Mouse (Mus musculus) CH12.LX (cell line): ENCODE data around the gene Cited4. TPM values are rescaled to one million over a fixed set of nuclear protein-coding genes. Genes with fewer than 3 reads are reported as not detected.

Source experiments
- DNase-seq: peaks from one replicate; pipeline ENCODE4 v3.0.0-alpha.2; 2013; ENCODE audit errors: extremely low read depth
- H3K27ac ChIP-seq: 2 replicates; pipeline ENCODE4 v1.5.1; 2012; ENCODE audit warnings: low read depth, mild to moderate bottlenecking, control low read depth, moderate library complexity; ENCODE audit not compliant: insufficient read depth
- H3K27me3 ChIP-seq: replicated peaks from 2 replicates; pipeline ENCODE3; 2012; ENCODE audit warnings: inconsistent platforms
- H3K36me3 ChIP-seq, 2 experiments: replicated peaks in 1 of 2; 2 replicates each; pipeline versions ENCODE3 to v1.6.1; 2012; ENCODE audit warnings: inconsistent platforms in 1 of 2, low read length in 1 of 2, mild to moderate bottlenecking in 1 of 2, mixed read lengths in 1 of 2, moderate library complexity in 1 of 2; ENCODE audit not compliant: control insufficient read depth in 1 of 2, insufficient read depth in 1 of 2
- H3K4me1 ChIP-seq, 2 experiments: 2 replicates each; pipeline ENCODE4 v1.6.1; 2012; ENCODE audit warnings: inconsistent platforms in 1 of 2, moderate library complexity in 1 of 2; ENCODE audit not compliant: insufficient read depth in 2 of 2, control insufficient read depth in 1 of 2
- H3K4me2 ChIP-seq: 2 replicates; pipeline ENCODE4 v1.6.1; 2012; ENCODE audit warnings: low read depth, mild to moderate bottlenecking, control low read depth; ENCODE audit not compliant: poor library complexity, insufficient read depth, severe bottlenecking
- H3K4me3 ChIP-seq, 3 experiments: fragments of 150-350 bp in 1 of 3; sonication (generic) in 1 of 3; replicated peaks in 1 of 3; 2 replicates each; pipeline versions ENCODE3 to v1.5.1; 2011 to 2012; ENCODE audit warnings: low read depth in 2 of 3, low read length in 2 of 3, mild to moderate bottlenecking in 2 of 3, moderate library complexity in 2 of 3, control low read depth in 1 of 3, improper control_type of control experiment in 1 of 3, inconsistent platforms in 1 of 3, mixed read lengths in 1 of 3; ENCODE audit not compliant: poor library complexity in 1 of 3
- H3K79me2 ChIP-seq: replicated peaks from 2 replicates; pipeline ENCODE4 v1.6.1; 2012; ENCODE audit warnings: mild to moderate bottlenecking, moderate library complexity; ENCODE audit not compliant: control insufficient read depth, poor library complexity, insufficient read depth, severe bottlenecking; ENCODE audit errors: extremely low read depth
- H3K9ac ChIP-seq: 2 replicates; pipeline ENCODE4 v1.6.1; 2012; ENCODE audit warnings: low read depth, mild to moderate bottlenecking, control low read depth, moderate library complexity; ENCODE audit not compliant: insufficient read depth
- H3K9me3 ChIP-seq: replicated peaks from 2 replicates; pipeline ENCODE3; 2012; ENCODE audit warnings: low read length, inconsistent platforms, mixed read lengths
- BHLHE40 ChIP-seq: IDR thresholded peaks from 2 replicates; pipeline ENCODE4 v1.6.1; 2011; ENCODE audit warnings: mild to moderate bottlenecking, low read depth, low read length, improper control_type of control experiment
- CHD1 ChIP-seq: IDR thresholded peaks from 2 replicates; pipeline ENCODE4 v1.6.1; 2012; ENCODE audit warnings: low read depth, low read length, improper control_type of control experiment, inconsistent platforms
- CHD2 ChIP-seq: IDR thresholded peaks from 2 replicates; pipeline ENCODE4 v1.6.1; 2011; ENCODE audit warnings: low read length, improper control_type of control experiment
- ELF1 ChIP-seq: IDR thresholded peaks from 2 replicates; pipeline ENCODE4 v1.6.1; 2014; ENCODE audit warnings: low read depth, mild to moderate bottlenecking, inconsistent platforms, low read length, improper control_type of control experiment
- EP300 ChIP-seq: IDR thresholded peaks from 2 replicates; pipeline ENCODE4 v1.6.1; 2011; ENCODE audit warnings: low read length, improper control_type of control experiment
- HCFC1 ChIP-seq: IDR thresholded peaks from 2 replicates; pipeline ENCODE4 v1.6.1; 2012; ENCODE audit warnings: low read depth, mild to moderate bottlenecking, inconsistent platforms, low read length, improper control_type of control experiment
- JUND ChIP-seq: conservative IDR thresholded peaks from 2 replicates; pipeline ENCODE4 v1.6.1; 2011; ENCODE audit warnings: low read depth, low read length, improper control_type of control experiment
- MAFK ChIP-seq: IDR thresholded peaks from 2 replicates; pipeline ENCODE4 v1.6.1; 2011; ENCODE audit warnings: low read length, improper control_type of control experiment; ENCODE audit not compliant: insufficient replicate concordance
- MAZ ChIP-seq: IDR thresholded peaks from 2 replicates; pipeline ENCODE4 v1.6.1; 2012; ENCODE audit warnings: low read depth, mild to moderate bottlenecking, inconsistent platforms, low read length, improper control_type of control experiment, moderate library complexity
- NRF1 ChIP-seq: IDR thresholded peaks from 2 replicates; pipeline ENCODE4 v1.6.1; 2014; ENCODE audit warnings: low read depth, mild to moderate bottlenecking, inconsistent platforms, low read length, improper control_type of control experiment, moderate library complexity
- PAX5 ChIP-seq: IDR thresholded peaks from 2 replicates; pipeline ENCODE4 v1.6.1; 2012; ENCODE audit warnings: low read length, inconsistent platforms, mixed read lengths
- POLR2AphosphoS2 ChIP-seq: IDR thresholded peaks from 2 replicates; pipeline ENCODE4 v1.6.1; 2011; ENCODE audit warnings: low read depth, low read length, improper control_type of control experiment
- RAD21 ChIP-seq: IDR thresholded peaks from 2 replicates; pipeline ENCODE4 v1.6.1; 2011; ENCODE audit warnings: low read depth, mild to moderate bottlenecking, low read length, improper control_type of control experiment, moderate library complexity
- SIN3A ChIP-seq: IDR thresholded peaks from 2 replicates; pipeline ENCODE4 v1.6.1; 2012; ENCODE audit warnings: low read length, improper control_type of control experiment, inconsistent platforms
- TBP ChIP-seq: conservative IDR thresholded peaks from 2 replicates; pipeline ENCODE4 v1.6.1; 2011; ENCODE audit warnings: low read depth, low read length, improper control_type of control experiment
- UBTF ChIP-seq: IDR thresholded peaks from 2 replicates; pipeline ENCODE4 v1.6.1; 2012; ENCODE audit warnings: low read depth, mild to moderate bottlenecking, inconsistent platforms, low read length, improper control_type of control experiment, moderate library complexity
- USF2 ChIP-seq: conservative IDR thresholded peaks from 2 replicates; pipeline ENCODE4 v1.6.1; 2011; ENCODE audit warnings: low read depth, low read length, improper control_type of control experiment
- ZC3H11A ChIP-seq: IDR thresholded peaks from 2 replicates; pipeline ENCODE4 v1.6.1; 2012; ENCODE audit warnings: low read depth, mild to moderate bottlenecking, inconsistent platforms, low read length, improper control_type of control experiment
- ZKSCAN1 ChIP-seq: IDR thresholded peaks from 2 replicates; pipeline ENCODE4 v1.6.1; 2012; ENCODE audit warnings: low read depth, inconsistent platforms, low read length, improper control_type of control experiment, borderline replicate concordance
- ZMIZ1 ChIP-seq: IDR thresholded peaks from 2 replicates; pipeline ENCODE4 v1.6.1; 2012; ENCODE audit warnings: low read depth, mild to moderate bottlenecking, inconsistent platforms, low read length, improper control_type of control experiment
- ZNF384 ChIP-seq: IDR thresholded peaks from 2 replicates; pipeline ENCODE4 v1.6.1; 2012; ENCODE audit warnings: low read depth, low read length, improper control_type of control experiment, inconsistent platforms
- dilution Hi-C: fragments of 300-500 bp; cut with MboI; formaldehyde crosslinking; loops from 2 replicates; pipeline ENCODE4 v1.14.3; 2020; ENCODE audit warnings: low sequenced_read_pairs; ENCODE audit not compliant: extremely low pct_unique_long_range_greater_than_20kb, extremely low pct_ligation_motif_present
- in situ Hi-C: fragments of 300-500 bp; cut with MboI; formaldehyde crosslinking; loops from 3 replicates; pipeline ENCODE4 v1.14.3; 2019; ENCODE audit warnings: low sequenced_read_pairs, low pct_ligation_motif_present, low pct_unique_long_range_greater_than_20kb, mixed read lengths
- polyA plus RNA-seq: library from polyadenylated mRNA; unstranded; fragments of >175 nt; gene quantifications from 2 replicates; pipeline ENCODE4 v1.2.1, GENCODE M21; 2012; ENCODE audit warnings: low read depth; ENCODE audit not compliant: insufficient read length
- total RNA-seq, 2 experiments: library from RNA; depleted of rRNA; stranded (reverse); fragments of 300-350 nt in 1 of 2; fragments of >200 nt in 1 of 2; gene quantifications; 2 replicates each; pipeline ENCODE4 v1.2.3; 2012 to 2014

Gene Cited4
- total and polyA plus RNA-seq, 3 experiments, result 0.25 to 0.36 TPM; not detected in 1

- peaks cover 2% of the 10 kb centered on the region for H3K9me3 ChIP-seq
- dilution Hi-C loops (no loop called here), in situ Hi-C loops (no loop called here)
- no peak overlapping the region for H3K4me3 ChIP-seq
- no peak overlapping the region for H3K9ac ChIP-seq
- no peaks in the 10 kb centered on the region for H3K79me2 ChIP-seq
- TF ChIP-seq PAX5 (no peak), MAZ (no peak), ZMIZ1 (no peak), POLR2AphosphoS2 (no peak), NRF1 (no peak), CHD2 (no peak), JUND (no peak), ZKSCAN1 (no peak)
- no peak overlapping the region for H3K4me2 ChIP-seq
- H3K4me1 ChIP-seq, result peaks cover 3 to 17% of the 10 kb centered on the region in 2 experiments; a peak in 3 of 4 replicates
- no peaks in the 10 kb centered on the region for H3K27me3 ChIP-seq
- no peaks in the 10 kb centered on the region for H3K36me3 ChIP-seq
- no peak for DNase-seq
- no peak overlapping the region for H3K27ac ChIP-seq
Observed at GRCm38 (mm10) chr4:120673606-120674005, 7.2 kb downstream of the Cited4 start.

- Histone ChIP-seq H3K27me3 (no peaks in the 10 kb centered on the region), H3K27ac (no peak overlapping the region), H3K4me3 (no peak overlapping the region), H3K9ac (no peak overlapping the region)
- dilution Hi-C loops, result no loop called here
- TF ChIP-seq ZNF384 (no peak), ZKSCAN1 (no peak), ELF1 (no peak), MAFK (no peak), RAD21 (no peak), EP300 (no peak), CHD1 (no peak), BHLHE40 (no peak), SIN3A (no peak), USF2 (no peak), UBTF (no peak), ZC3H11A (no peak), CHD2 (no peak), TBP (no peak), MAZ (no peak), PAX5 (no peak), HCFC1 (no peak)
- TF ChIP-seq, all 38 proteins: peak for 0
- Histone ChIP-seq H3K36me3 (no peaks in the 10 kb centered on the region), H3K79me2 (no peaks in the 10 kb centered on the region), H3K4me2 (no peak overlapping the region), H3K4me1 (peaks cover 3 to 17% of the 10 kb centered on the region in 2 experiments; a peak in 3 of 4 replicates), H3K9me3 (peaks cover 2% of the 10 kb centered on the region)
- no peak for DNase-seq
- in situ Hi-C loops, result loop anchor here (25.0 kb wide), 1 partner anchor 288 kb away; no protein-coding TSS in a partner anchor
Observed at GRCm38 (mm10) chr4:120674775-120675451, 8.5 kb downstream of the Cited4 start.
